Mouse (Mus musculus) adrenal gland, postnatal 14 days (tissue): ENCODE data around the gene Fgf22. TPM values are rescaled to one million over a fixed set of nuclear protein-coding genes. Genes with fewer than 3 reads are reported as not detected.
"Not testable (repeated sequence)": the region's sequence is repeated elsewhere in the genome, so short reads cannot be mapped to it uniquely, and the experiment has no call there.

Source experiments
- DNase-seq: peaks from one replicate; pipeline ENCODE4 v3.0.0; 2021; ENCODE audit warnings: mixed read lengths
- total RNA-seq: library from RNA; stranded (reverse); gene quantifications from 2 replicates; pipeline ENCODE4 v1.2.3, GENCODE M21; 2021

The Fgf22 gene
- total RNA-seq, 1 experiment from 2014 or later, result not detected

DNA sequence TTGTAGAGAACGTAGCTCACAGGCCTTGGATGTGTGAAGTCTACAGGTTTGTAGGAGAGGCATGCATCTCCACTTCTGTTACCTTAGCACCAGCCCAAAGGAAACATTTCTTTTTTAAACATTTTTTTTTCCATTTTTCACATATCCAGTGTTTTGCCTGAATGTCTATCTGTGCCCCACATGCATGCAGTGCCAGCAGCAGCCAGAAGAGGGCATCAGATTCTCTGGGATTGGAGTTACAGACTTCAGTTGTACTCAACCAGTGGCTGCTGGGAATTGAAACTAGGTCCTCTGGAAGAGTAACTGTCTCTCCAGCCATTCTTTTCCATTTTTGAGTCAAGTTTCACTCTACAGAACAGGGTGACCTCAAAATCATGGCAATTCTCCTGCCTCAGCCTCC lies 22.4 kb upstream of the Fgf22 start:
- peak; percentile 54 for DNase-seq

- DNase-seq, result no peak
Measured at GRCm38 (mm10) chr10:79733847-79734246, 21.0 kb upstream of the Fgf22 start.

DNA sequence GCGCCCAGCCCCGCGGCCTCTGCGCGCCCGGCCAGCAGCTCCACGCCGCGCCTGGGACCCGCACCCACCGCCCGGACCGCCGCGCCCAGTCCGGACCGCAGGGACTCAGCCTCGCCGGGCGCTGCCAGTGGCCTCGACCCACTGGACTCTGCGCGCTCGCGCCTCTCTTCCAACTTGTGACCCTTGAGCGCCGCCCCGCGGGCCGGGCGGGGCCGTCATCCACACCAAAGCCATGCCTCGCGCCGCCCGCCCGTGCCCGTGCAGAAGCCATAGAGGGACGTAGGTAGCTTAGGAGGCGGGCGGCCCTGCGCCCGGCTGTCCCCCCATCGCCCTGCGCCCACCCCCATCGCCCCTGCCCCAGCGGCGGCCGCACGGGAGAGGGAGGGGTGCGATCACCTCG lies 19.5 kb upstream of the Fgf22 start:
- peak; percentile 58 for DNase-seq

GRCm38 (mm10) chr10:79736706-79737105 lies 18.2 kb upstream of the Fgf22 start:
- DNase-seq, result peak; percentile 49

- no peak for DNase-seq
Measured at GRCm38 (mm10) chr10:79738259-79738658, 16.6 kb upstream of the Fgf22 start.

DNA sequence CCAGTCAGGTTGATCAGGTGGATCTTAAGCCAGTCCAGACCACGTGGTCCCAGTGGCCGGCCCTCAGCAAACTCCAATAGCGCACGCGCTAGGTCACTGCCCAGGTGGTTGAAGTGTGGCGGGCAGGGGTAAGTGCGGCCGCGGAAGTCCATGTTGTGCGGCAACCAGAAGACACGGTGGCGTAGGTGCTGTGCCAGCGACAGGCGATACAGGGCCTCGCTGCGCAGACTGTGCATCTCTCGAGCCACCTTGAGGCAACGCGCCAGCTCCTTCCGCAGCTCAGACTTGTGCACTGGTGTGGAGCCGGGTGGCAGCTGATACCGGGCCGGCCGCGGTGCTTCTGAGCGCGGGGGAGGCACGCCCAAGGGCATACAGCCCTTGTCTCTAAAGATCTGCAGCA lies 15.6 kb upstream of the Fgf22 start:
- no peak for DNase-seq

DNA sequence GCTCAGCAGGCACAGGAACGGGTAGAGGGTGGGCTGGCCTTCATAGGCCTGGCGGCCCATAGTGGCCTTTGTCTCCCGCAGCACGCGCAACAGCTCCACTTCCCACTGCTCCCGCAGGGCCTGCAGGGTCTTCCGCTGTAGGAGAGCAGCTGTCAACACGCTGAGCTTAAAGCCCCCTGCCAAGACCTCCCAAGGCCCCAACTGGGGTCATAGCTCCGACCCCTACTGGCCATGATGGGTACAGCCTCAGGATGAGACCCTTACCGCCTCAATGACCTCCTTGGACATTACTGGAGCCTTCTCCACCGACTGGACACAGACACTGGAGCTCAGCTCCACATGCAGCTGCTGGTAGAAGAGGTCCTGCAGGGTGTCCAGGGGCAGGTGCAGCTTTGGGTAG lies 14.0 kb upstream of the Fgf22 start:
- no peak for DNase-seq

DNA sequence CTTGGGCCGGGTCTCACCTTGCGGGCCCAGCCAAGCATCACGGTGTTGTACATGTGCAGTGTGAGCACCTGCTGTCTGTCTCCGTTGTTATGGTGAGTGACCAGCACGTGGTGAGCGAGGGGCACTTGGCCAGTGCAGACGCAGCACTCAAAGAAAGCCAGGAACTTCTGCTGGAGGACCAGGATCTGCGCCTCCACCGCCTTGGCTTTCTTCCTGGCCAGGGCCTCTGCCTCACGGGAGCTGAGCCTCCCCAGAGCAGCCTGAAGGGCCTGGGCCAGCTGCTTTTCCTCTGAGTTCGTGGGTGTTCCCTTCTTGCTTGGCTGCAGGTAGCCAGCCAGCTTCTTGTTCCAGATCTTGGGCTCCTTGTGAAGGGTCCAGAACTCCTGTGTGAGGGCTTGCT lies 11.7 kb upstream of the Fgf22 start:
- no peak for DNase-seq

DNA sequence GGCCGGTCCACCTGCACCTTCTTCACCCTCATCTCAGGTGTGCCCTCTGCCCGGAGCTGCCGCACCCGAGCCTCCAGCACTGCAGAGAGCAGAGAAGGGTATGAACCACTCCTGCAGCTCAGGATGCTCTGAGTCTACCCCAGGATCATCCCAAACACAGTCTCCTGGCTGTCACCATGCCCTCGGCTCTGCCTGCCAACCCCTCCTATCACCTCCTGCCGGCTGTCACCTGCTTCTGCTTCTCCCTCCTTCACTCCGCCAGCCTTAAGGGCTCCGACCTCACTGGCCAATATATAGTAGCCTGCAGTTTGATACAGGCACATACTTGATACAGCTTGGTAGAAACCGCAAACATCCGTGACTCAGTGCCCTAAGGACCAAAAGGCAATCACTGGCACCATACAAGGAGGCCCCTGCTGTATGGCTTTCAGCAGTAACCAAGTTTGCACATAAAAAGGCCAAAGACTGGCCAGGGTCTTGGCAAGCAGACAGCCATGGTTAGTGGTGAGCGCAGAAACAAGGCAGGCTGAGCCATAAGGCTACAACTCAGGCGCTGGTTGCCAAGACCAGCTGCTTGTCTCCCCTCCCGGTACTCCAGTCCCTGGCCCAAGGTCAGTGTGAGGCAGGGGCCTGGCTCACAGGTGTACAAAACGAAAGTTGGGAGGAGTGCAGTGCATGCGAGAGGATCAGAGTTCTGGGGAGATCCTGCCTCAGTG lies 11.1 kb upstream of the Fgf22 start:
- DNase-seq, result no peak

DNA sequence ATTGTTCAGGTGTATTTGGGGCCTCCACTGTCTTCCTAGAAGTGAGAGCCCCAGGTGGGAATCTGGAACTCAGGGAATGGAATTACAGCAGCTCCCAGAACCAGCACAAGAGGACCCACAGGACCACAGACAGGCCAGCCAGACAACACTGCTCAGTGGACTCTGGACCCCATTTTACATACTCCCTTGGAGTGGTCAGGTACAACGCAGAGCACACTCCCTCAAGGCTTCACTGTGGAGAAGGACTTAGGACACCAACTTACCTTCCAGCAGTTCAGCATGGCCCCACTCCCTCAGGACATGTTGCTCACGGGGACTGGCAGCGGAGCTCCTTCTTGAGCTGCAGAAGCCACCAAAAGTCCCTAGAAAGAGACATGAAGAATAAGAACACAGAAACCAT lies 9.5 kb upstream of the Fgf22 start:
- no peak for DNase-seq

DNA sequence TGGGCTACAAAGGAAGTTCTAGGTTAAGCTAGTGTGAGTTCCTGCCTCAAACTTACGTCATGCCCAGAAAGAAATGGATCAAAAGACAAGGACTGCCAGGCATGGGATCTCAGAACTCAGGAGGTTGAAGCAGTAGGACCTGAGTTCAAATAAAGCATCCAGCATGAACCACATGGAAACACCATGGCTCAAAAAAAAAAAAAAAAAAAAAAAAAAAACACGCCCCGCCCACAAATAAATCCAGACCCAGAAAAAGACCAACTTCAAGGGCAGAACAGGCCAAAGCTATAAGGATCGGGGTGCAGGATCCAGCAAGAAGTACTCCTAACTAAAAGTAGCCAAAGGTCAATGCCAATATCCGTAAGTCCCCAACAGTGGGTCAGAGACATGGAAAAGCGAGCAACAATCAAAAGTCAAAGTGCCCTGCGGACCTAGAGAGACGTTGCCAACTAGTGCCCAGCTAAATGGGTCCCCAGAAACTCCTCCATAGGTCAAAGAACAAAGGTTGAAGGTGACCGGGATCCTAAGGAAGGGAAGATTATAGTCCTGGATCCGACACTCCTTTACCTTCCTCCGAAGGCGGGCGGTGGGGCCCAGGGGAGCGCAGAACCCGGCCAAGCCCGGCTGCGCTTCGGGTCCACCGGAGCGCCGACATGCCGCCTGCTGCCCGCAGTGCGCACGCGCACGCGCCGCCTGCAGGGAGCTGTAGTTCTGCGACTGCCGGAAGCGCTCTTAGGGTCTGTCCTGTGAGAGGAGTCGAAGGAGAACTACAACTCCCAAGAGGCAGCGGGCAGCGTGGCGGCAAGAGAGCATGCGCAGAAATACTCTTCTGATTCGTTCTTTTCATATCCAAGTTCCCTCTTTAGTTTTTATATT lies 8.7 kb upstream of the Fgf22 start, which contains the start of gene Polrmt:
Polrmt (minus strand) TSS at position 684 of the 876 bp plus-strand sequence.
- peak; percentile 96 for DNase-seq

DNA sequence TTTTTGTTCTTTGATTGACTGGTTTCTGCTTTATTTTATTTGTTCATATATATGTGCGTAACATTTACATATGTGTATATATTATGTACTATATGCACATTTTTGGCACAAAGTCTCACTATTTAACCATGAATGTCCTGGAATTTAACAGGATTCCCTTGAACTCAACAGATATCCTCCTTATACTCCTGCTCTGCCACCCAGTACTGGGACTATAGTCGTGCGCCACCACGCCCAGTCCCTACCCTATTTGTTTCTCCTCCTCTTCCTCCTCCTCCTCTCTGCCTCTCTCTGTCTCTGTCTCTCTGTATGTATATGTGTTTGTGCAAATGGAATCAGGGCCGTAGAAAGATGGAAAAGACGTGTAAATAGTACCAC lies 8.1 kb upstream of the Fgf22 start:
- no peak for DNase-seq

DNA sequence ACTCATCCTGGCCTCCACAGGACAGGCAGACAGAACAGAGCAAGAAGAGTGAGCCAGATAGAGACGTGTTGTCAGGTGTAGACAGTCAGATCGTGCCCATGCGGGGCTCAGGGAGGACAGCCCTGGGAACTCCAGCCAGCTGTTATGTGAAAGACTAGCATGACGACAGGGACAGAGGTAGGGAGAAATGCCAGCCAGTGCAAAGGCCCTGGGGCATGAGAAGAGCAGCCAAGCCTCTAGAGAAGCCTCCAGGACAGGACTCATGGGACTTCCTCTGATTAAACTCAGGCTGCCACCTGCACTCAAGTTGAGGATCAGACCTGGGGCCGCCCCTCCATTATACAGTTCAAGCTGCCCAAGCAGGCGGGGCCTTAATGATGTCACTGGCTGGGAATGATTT lies 6.4 kb upstream of the Fgf22 start:
- no peak for DNase-seq

DNA sequence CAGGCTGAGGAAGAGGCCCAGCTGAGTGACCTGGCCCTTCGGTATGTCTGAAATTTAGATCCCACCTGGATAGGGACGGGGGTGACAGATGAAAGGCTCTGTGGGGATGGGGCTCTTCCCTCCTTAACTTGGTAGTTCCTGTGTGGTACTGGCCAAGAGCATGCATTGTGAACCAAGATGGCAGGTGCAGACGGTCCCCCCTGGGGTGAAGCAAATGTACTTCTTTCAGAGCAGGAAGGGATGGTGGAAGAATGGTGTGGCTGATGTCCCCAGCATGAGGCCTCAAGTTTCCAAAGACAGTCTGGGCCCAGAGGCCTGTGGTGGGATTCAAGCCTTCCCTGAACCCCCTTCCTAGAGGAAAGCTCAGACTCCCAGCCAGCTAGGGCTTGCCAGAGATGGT lies 978 bp downstream of the Fgf22 start:
- DNase-seq, result no peak

GRCm38 (mm10) chr10:79756660-79757059 lies 1.8 kb downstream of the Fgf22 start:
- no peak for DNase-seq

DNA sequence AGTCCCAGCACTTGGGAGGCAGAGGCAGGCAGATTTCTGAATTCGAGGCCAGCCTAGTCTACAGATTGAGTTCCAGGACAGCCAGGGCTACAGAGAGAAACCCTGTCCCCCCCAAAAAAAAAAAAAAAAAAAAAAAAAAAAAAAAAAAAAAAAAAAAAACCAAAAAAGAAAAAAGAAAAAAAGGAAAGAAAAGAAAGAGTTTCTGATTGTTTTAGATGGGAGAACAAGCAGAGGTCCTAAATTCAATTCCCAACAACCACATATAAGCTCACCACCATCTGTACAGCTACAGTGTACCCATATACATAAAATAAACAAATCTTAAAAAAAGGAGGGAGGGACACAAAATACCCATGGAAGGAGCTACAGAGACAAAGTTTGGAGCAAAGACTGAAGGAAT lies 4.8 kb downstream of the Fgf22 start:
- not testable (repeated sequence) for DNase-seq

DNA sequence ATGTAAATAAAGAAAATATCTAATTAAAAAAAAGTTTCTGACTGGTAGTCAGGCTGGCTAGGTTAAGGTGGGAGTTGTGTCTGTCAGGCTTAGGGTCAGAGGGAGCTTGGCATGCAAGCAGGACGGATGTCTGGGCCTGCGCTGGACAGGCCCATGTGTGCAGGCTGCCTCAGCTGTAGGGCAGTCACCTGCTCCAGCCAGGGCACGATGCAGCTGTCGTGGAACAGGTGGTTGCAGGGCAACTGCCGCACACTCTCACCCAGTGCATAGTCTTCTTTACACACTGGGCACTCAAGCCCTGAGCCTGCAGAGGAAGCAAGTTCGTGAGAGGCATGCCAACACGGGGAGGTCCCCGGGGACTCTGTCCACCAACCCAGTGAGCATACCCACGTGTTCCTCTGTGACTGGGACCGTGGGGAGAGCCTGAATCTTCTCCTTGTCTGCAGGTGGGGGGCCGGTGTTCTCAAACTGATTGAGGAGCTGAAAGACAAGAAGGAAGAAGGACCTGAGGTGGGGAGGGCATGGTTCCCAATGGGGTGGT lies 5.8 kb downstream of the Fgf22 start:
- peak; percentile 54 for DNase-seq

DNA sequence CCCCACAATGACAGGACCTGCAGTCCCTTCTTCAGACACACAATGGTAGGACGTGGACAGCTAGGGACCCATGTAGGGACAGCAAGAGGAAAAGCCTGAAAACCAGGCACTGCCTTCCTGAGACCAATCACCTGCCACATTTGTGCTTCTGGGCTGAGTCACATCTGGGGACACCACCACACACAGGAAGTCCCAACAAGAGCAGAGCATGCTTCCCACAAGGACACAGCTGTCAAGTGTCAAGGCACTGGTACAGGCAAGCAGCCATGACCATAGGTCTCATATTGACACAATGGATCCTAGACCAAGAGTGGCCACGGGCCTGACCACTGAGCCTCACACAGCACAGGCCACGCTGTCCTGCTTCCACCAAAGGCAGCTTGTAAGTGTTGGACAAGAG lies 8.0 kb downstream of the Fgf22 start:
- no peak for DNase-seq

- no peak for DNase-seq
Measured at GRCm38 (mm10) chr10:79764234-79764633, 9.4 kb downstream of the Fgf22 start.

GRCm38 (mm10) chr10:79765228-79765745 lies 10.4 kb downstream of the Fgf22 start:
- DNase-seq, result no peak

DNA sequence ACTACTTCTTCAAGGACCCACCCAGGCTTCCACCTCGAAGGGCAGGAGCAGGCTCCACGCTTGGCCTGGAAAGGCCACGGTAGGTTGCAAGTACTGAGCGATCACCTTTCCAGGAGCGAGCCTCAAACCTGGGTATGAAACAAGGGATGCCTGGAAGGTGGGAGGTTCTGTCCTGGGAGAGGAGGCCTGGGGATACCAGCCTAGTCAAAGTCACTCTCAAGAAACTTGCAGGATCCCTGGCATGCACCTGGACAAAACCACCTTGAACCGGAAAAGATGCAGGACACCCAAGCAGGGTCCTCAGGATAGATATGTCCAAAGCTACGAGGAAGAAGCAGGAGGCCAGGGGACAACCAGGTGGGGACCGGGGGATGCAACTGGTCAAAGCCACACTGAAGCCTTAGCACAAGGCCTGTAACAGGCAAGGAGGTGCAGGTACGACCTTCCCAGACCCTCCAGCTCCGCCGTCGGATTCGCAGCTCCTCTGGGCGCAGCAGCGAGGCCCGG lies 11.2 kb downstream of the Fgf22 start:
- no peak for DNase-seq

DNA sequence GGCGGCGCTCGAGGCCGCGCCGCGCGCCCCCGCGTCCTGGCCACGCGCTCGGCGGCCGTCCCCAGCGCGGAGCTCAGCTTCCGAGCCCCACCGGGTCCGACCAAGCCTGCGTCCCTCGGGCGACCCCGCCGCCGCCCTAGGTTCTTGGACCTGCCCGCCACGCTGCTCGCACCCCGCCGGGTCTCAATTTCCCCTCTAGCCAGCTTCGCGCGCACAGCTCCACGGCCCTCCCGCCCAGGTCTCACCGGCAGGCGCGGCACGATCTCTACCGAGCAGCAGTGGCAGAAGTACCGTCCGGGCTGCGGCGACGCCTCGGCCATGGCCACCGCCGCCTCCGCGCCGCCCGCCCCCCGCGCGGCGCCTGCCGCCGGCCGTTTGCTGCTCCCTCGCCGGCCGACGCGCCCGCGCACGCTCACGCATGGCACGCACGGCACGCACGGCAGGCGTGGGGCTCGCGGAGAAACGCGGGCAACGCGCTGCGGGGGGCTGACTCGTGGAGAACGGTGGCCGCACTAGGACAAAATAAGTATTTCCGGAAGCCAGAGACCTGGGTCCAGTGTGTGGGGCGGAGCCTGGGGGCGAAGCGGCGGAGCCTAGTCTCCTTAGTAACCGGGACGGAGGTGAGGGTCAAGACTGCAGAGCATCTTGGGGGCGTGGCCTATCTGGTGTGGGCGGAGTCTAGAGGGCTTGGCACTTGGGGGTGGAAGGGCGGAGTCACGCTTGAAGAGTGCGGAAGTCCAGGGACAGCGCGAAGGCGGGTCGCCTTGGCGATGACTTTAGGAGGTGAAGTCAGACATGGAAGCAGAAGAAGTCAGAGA lies 11.8 kb downstream of the Fgf22 start, which contains the start of gene Rnf126:
Rnf126 (minus strand) TSS at position 445 of the 818 bp plus-strand sequence.
- DNase-seq, result peak; percentile 100
